Mouse (Mus musculus): ENCODE measurements at regions not wholly inside any gene's neighbourhood (a gene's known extent, or its start where the extent isn't known, plus 50 kb on each side); places are given as distances from the start of the nearest gene placed in this dataset.

DNA sequence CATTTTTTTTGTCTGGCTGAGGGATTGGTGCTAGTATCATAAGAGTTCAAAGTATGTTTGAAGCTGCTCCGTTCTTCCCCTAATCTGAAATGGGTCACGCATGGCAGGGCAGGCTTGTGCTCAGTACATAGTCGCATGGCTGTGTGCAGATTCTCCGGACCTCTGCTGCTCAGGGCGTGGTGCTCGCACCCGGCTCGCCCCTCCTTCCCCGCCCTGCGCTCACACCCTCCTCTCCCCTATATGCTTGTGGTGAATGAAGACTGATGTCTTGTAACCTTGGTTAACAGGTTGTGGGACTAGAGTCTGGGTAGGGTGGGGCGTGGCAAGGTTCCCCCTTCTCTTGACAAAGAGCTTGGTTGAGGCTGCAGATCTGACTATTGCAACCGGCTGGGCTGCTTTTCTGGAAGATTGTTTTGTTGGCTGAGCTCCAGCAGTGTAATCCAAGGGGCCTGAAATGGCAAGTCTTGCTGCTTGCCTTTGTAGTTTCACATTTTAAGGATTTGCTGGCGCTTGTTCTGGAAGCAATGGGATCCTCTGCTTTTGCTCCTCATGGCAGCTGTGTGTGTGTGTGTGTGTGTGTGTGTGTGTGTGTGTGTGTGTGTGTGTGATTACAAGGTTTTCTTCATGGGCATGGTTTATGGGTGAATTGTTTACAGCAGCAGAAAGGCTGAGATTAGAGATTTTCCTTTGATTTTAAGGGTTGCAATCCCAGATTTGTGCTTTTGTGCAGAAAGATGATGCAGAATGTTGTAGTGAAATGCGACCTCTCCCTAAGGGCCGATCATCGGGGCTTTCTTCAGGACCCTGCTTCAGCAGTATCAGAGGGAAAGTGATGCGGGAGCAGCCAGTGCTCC is 74.4 kb upstream of the Gm9887 start:
- H3K4me2 ChIP-seq: peak overlapping the region; percentile 40
- H3K4me1 ChIP-seq: peaks cover 42% of the 10 kb centered on the region
- no peaks in the 10 kb centered on the region for H3K27me3 ChIP-seq
- H3K9me3 ChIP-seq: no peaks in the 10 kb centered on the region
- 13% methylated on average over 17 of the region's 17 CpGs for WGBS
- H3K9ac ChIP-seq: no peak overlapping the region
- peak overlapping the region; percentile 84 for H3K27ac ChIP-seq
- peak overlapping the region; percentile 13 for H3K4me3 ChIP-seq
- ATAC-seq (ENCODE audit: insufficient number of reproducible peaks, low FRiP score, low TSS enrichment, low read depth): peak; percentile 83
- no peaks in the 10 kb centered on the region for H3K36me3 ChIP-seq

DNA sequence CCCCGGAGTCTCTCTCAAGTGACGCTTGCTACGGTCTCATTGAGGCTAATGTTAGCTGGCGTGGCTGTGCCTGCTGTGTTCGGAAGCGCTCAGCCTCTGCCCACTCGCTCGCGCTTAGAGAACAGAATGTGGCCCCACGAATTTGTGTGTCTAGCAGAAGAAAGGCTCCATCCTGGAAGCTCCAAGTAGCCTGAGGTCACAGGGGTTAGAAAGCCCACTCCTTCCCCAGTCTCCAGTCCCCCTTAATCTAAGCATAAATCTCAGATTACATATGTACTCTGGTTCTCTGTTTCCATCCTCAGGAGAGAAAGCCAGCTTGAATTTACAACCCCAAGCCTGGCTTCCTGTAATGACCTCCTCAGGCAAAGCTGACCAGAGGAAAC is 73.8 kb upstream of the Gm9887 start:
- WGBS: 13% methylated on average over 10 of the region's 10 CpGs
- no peak for ATAC-seq (ENCODE audit: insufficient number of reproducible peaks, low FRiP score, low TSS enrichment, low read depth)
- Histone ChIP-seq H3K4me2 (peak overlapping the region; percentile 40), H3K9me3 (no peaks in the 10 kb centered on the region), H3K27ac (peak overlapping the region; percentile 84), H3K9ac (no peak overlapping the region), H3K4me1 (peaks cover 36% of the 10 kb centered on the region), H3K27me3 (no peaks in the 10 kb centered on the region), H3K4me3 (peak overlapping the region; percentile 13; the same call in 1 of the 2 replicates), H3K36me3 (no peaks in the 10 kb centered on the region)

DNA sequence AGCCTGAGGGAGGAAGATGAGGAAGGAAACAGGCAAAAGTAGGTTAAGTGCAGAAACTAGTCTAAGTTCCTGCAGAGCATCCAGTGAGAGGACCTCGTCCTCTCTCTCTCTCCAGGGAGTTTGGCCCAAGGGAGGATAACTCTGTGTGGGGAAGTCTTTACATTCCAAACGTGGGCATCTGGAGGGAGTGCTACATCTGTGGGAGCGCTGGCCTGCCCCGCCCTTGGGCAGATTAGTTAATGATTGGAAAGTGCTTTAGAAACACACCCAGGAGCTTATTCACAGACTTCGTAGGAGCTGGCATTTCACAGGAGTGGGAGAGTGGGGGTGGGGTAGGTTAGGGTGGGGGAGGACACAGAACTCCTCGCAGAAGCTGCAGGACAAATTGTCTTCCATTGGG is 70.1 kb upstream of the Gm9887 start:
- 14% methylated on average over 6 of the region's 6 CpGs for WGBS
- H3K27ac ChIP-seq: no peak overlapping the region
- H3K9ac ChIP-seq: no peak overlapping the region
- peaks cover 19% of the 10 kb centered on the region for H3K4me1 ChIP-seq
- no peaks in the 10 kb centered on the region for H3K27me3 ChIP-seq
- H3K9me3 ChIP-seq: no peaks in the 10 kb centered on the region
- no peak overlapping the region for H3K4me3 ChIP-seq
- ATAC-seq (ENCODE audit: insufficient number of reproducible peaks, low FRiP score, low TSS enrichment, low read depth): no peak
- H3K4me2 ChIP-seq: no peak overlapping the region
- no peaks in the 10 kb centered on the region for H3K36me3 ChIP-seq

DNA sequence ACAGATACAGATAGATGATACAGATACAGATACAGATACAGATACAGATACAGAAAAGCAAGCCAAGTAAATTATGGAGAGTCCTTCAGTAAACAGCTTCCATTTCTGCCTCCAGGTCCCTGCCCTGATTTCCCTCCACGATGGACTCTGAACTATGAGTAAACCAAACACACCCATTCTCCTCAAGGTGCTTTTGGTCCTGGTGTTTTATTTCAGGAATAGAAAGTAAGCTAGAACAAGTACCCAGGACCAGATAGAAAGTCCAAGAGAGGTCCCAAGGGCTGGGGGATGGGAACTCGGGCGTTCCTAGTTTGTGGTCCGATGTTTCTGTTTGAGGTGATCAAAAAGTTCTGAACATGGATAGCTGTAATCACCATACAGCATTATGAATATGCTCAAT is 69.5 kb upstream of the Gm9887 start:
- Histone ChIP-seq H3K4me1 (peaks cover 13% of the 10 kb centered on the region), H3K36me3 (no peaks in the 10 kb centered on the region), H3K4me3 (no peak overlapping the region), H3K4me2 (no peak overlapping the region), H3K9me3 (no peaks in the 10 kb centered on the region), H3K27ac (no peak overlapping the region), H3K9ac (no peak overlapping the region), H3K27me3 (no peaks in the 10 kb centered on the region)
- no peak for ATAC-seq (ENCODE audit: insufficient number of reproducible peaks, low FRiP score, low TSS enrichment, low read depth)
- 80% methylated on average over 4 of the region's 4 CpGs for WGBS

DNA sequence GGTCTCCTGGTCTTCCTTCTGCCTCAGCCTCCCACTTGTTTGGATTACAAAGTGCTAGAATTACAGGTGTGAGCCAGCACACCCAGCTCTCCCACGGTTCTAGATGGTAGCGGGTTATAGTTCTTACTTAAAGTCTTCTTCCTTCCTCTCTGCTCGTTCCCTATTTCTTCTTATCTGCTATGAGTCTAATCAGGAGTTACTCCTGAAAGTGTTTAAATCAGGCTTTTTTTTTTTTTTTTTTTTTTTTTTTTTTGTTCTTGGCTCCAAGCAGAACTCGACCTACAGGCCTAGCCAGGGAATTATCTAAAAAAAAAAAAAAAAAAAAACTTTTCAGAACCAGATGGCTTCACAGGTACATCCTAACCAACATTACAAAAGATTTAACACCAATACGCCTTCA is 66.0 kb upstream of the Gm9887 start:
- Histone ChIP-seq H3K27me3 (no peaks in the 10 kb centered on the region), H3K4me1 (peaks cover 4% of the 10 kb centered on the region), H3K4me2 (no peak overlapping the region), H3K36me3 (no peaks in the 10 kb centered on the region), H3K27ac (peak overlapping the region; percentile 73), H3K9ac (no peak overlapping the region), H3K9me3 (no peaks in the 10 kb centered on the region), H3K4me3 (no peak overlapping the region)
- ATAC-seq (ENCODE audit: insufficient number of reproducible peaks, low FRiP score, low TSS enrichment, low read depth): no peak
- WGBS: 65% methylated on average over 5 of the region's 5 CpGs

DNA sequence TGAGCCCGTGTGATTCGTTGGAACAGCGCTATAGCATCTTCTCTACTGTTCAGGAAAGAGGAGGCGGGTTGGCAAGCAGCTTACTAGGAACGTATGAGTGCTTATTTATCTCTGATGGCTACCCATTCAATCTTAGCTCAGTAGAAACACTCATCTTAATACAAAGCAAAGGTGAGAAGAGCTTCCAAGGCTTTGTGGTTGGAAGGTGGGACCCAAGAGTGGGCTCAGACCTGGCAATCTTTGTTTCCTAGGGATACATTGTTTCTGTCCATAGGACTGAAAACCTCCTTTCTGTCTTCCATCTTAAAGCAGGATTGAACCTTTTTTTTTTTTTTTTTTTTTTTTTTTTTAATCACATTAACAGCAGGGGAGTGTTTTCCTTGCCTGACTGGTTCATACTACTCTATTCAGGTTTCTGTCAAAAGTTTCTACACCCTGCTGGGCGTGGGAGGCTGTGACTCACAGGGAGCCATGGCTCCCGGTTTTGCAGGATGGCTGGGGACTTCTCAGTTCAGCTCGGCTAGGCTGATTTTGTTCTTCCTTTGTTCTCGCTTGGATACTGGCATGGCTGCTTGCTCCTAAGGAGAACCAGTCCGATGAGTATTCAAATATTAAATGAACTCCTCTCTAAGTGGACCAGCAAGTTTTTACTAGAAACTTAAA is 64.7 kb upstream of the Gm9887 start:
- Histone ChIP-seq H3K27me3 (no peaks in the 10 kb centered on the region), H3K27ac (peak overlapping the region; percentile 73), H3K9me3 (no peaks in the 10 kb centered on the region), H3K4me2 (no peak overlapping the region), H3K9ac (no peak overlapping the region), H3K36me3 (no peaks in the 10 kb centered on the region), H3K4me3 (no peak overlapping the region), H3K4me1 (peaks cover 9% of the 10 kb centered on the region)
- 55% methylated on average over 10 of the region's 10 CpGs for WGBS
- ATAC-seq (ENCODE audit: insufficient number of reproducible peaks, low FRiP score, low TSS enrichment, low read depth): no peak

DNA sequence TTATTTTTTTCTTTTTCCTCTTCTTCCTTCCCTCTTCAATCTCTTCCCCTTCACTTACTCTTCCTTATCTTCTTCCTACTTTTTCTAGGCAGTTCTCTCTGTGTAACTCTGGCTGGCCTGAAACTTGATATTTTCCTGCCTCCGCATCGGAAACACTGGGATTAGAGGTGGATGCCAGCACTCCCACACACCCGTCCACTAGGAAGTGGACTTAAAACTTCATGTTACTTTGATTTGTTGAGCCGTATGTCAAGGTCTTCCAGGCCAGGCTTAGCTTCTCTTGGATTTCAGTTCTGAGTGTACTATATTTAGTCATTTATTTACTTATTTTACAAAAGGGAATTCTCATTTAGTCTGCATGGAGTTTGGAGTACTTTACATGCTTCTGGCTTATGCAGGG is 62.1 kb upstream of the Gm9887 start:
- Histone ChIP-seq H3K4me2 (no peak overlapping the region), H3K9me3 (no peaks in the 10 kb centered on the region), H3K4me3 (no peak overlapping the region), H3K36me3 (no peaks in the 10 kb centered on the region), H3K27ac (0 out of 2 replicates have a peak overlapping the region, but pooled peaks have one; percentile 38), H3K27me3 (no peaks in the 10 kb centered on the region), H3K9ac (no peak overlapping the region), H3K4me1 (peaks cover 11% of the 10 kb centered on the region)
- WGBS: 37% methylated on average over 4 of the region's 4 CpGs
- no peak for ATAC-seq (ENCODE audit: insufficient number of reproducible peaks, low FRiP score, low TSS enrichment, low read depth)

DNA sequence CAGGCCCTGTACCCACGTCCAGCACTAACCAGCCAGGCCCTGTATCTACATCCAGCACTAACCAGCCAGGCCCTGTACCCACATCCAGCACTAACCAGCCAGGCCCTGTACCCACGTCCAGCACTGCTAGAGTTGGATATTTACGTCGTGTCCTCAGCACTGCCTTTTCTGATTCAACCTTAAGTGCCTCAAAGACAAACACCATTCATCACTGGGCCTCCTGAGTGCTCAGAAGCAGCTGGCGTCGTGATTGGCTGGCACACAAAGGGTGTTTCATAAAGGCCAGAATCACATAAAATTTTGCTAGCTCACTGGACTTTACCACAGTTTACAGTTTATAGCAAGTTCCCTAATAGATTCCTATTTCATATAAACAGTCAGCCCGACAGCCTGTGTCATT is 59.8 kb upstream of the Gm9887 start:
- ATAC-seq (ENCODE audit: insufficient number of reproducible peaks, low FRiP score, low TSS enrichment, low read depth): no peak
- Histone ChIP-seq H3K4me2 (no peak overlapping the region), H3K27ac (peak overlapping the region; percentile 75; the same call in 1 of the 2 replicates), H3K36me3 (no peaks in the 10 kb centered on the region), H3K9ac (no peak overlapping the region), H3K4me3 (no peak overlapping the region), H3K27me3 (no peaks in the 10 kb centered on the region), H3K9me3 (no peaks in the 10 kb centered on the region), H3K4me1 (peaks cover 11% of the 10 kb centered on the region)
- WGBS: 36% methylated on average over 7 of the region's 7 CpGs

DNA sequence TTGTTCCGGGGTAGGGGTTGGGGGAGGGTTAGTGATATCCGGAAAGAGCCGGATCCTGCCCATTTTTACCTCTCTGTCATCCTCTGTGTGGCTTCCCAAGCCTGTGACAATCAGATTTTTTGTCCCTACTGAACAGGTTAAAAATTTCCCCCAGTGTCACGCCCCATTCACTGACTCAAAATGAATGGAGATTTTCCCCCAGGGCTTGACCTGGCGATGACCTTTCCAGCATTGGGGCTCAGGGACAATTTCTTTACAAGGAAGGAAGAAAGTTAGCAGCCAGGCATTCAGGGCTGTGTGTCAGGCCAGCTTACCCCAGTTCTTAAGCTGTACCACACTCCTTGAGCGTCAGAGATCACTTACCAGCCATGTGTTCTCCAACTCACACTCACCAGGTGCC is 55.9 kb upstream of the Gm9887 start:
- no peaks in the 10 kb centered on the region for H3K9me3 ChIP-seq
- H3K4me1 ChIP-seq: peaks cover 18% of the 10 kb centered on the region
- H3K4me3 ChIP-seq: no peak overlapping the region
- no peak overlapping the region for H3K4me2 ChIP-seq
- no peaks in the 10 kb centered on the region for H3K27me3 ChIP-seq
- 78% methylated on average over 6 of the region's 6 CpGs for WGBS
- no peak overlapping the region for H3K27ac ChIP-seq
- H3K9ac ChIP-seq: no peak overlapping the region
- no peaks in the 10 kb centered on the region for H3K36me3 ChIP-seq
- no peak for ATAC-seq (ENCODE audit: insufficient number of reproducible peaks, low FRiP score, low TSS enrichment, low read depth)

DNA sequence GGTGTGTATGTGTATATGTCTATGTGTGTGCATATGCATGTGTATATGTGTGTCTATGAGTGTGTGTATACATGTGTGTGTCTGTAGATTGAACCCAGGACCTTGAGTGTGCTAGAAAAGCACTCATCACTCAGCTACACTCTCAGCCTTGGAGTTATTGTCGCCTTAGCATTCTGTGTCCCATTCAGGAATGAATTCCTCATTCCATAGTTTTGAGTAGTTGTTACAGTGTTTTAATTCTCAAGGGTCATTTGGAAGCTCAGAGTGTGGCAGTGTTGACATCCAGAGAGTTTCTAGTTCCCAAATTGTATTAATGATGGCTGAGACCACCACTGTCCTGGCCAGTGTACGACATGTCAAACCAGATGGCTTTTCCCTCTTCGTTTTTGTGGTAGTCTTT is 53.4 kb upstream of the Gm9887 start:
- ATAC-seq (ENCODE audit: insufficient number of reproducible peaks, low FRiP score, low TSS enrichment, low read depth): no peak
- 78% methylated on average over 3 of the region's 3 CpGs for WGBS
- Histone ChIP-seq H3K27ac (no peak overlapping the region), H3K4me1 (peaks cover 11% of the 10 kb centered on the region; the same call in 1 of the 2 replicates), H3K9ac (no peak overlapping the region), H3K4me3 (no peak overlapping the region), H3K9me3 (no peaks in the 10 kb centered on the region; the same call in 1 of the 2 replicates), H3K4me2 (no peak overlapping the region), H3K36me3 (no peaks in the 10 kb centered on the region), H3K27me3 (no peaks in the 10 kb centered on the region)

DNA sequence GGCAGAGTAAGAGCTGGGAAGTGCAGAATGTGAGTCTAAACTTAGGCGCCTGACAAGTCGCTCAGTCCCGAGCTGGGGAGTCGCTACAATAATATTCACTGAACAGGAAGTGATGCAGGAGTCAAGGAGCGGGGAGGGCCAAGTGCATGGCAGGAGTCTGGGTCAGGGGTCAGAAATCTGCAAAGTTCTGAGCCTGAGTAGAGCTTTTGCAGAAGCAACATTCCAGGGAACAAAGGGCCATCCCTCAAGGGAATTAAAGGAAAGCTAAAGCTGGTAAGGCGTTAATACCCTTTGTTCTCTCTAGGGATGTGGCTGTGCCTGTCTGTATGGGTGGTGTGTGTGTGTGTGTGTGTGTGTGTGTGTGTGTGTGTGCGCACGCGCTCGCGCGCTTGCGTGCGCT is 52.7 kb upstream of the Gm9887 start:
- Histone ChIP-seq H3K36me3 (no peaks in the 10 kb centered on the region), H3K9me3 (no peaks in the 10 kb centered on the region; the same call in 1 of the 2 replicates), H3K4me1 (peaks cover 11% of the 10 kb centered on the region; the same call in 1 of the 2 replicates), H3K9ac (no peak overlapping the region), H3K4me3 (no peak overlapping the region), H3K27me3 (no peaks in the 10 kb centered on the region), H3K27ac (peak overlapping the region; percentile 38; the same call in 1 of the 2 replicates), H3K4me2 (no peak overlapping the region)
- 64% methylated on average over 14 of the region's 14 CpGs for WGBS
- ATAC-seq (ENCODE audit: insufficient number of reproducible peaks, low FRiP score, low TSS enrichment, low read depth): no peak

All from limb, embryonic 15.5 days (tissue).